Mouse (Mus musculus) v-Abl transformed pro-B cells (cell line): ENCODE results near the gene Osgepl1.
"Not testable (repeated sequence)": the region's sequence is repeated elsewhere in the genome, so short reads cannot be mapped to it uniquely, and the experiment has no call there.

ENCODE experiments used
- in situ Hi-C, 2 experiments: fragments of 400-800 bp; cut with MboI; formaldehyde crosslinking; loops; one replicate each; pipeline ENCODE4 v1.15.1; 2025; ENCODE audit not compliant: unreplicated experiment in 2 of 2

Gene Osgepl1

GRCm38 (mm10) chr1:53312989-53313967, at the start of gene Osgepl1:
TSS of gene Osgepl1 (plus strand) at chr1:53313624.
- in situ Hi-C loops: no loop called here

DNA sequence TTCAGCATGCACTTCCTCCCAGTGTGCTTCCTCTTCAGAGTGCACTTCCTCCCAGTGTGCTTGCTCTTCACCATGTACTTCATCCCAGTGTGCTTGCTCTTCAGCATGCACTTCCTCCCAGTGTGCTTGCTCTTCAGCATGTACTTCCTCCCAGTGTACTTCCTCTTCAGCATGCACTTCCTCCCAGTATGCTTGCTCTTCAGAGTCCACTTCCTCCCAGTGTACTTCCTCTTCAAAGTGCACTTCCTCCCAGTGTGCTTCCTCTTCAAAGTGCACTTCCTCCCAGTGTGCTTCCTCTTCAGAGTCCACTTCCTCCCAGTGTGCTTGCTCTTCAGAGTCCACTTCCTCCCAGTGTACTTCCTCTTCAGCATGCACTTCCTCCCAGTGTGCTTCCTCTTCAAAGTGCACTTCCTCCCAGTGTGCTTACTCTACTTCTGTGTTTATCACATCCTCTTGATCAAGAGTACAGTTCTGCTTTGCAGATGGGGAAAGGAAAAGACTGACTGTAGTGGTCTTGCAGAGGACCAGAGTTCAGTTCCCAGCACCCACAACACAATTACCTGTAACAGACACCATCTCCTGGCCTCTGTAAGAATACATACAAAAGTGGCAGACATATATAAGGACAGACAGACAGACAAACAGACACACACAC, 48.3 kb upstream of the Osgepl1 start:
- in situ Hi-C loops: loop anchor here in 1 of 2 experiments (25.0 kb wide), 1 partner anchor 203 kb away; the partner anchor contains the start of gene Mstn

DNA sequence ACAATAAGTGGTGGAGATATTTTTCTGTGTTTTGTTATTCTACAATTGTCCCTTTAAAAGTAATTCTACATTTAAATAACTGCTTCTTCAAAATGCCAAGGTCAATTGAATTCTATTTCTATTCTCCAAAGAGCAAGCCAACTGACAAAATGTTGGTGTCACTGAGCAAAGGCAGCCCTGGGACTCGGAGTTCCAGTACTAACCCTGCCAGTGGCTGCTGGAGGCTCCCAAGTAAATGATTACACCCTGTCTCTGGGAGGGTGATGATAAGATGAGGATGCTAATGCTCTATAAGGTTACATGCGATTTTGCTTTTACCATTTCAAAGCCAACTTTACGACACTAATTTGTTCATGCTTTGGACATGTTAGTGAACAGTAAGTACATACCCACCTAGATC, 43.5 kb upstream of the Osgepl1 start:
- in situ Hi-C loops: loop anchor here (5.0 to 25.0 kb wide), 2 partner anchors 208 to 218 kb away; partner anchors contain the start of gene Mstn (in 1 of the 2)

DNA sequence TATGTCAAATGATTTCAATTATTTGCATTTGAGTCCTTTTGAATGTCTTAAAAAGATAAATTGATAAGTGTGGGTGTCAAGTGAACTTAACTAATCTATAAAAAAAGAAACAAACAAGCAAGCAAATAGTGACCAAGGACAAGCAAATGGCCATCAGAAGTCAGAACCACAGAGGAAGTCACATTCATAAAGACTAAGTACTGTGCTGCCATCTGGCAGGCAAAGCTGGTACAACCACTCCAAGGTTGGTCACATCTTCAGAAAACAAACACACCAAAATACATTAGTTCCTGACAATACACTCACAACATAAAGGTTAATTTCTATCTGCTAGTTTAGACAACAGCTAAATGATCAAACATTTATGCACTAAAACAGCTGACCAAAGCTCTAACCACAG, 40.8 kb upstream of the Osgepl1 start:
- in situ Hi-C loops: loop anchor here (5.0 to 25.0 kb wide), 2 partner anchors 210 to 220 kb away; partner anchors contain the start of gene Mstn (in 1 of the 2)

- in situ Hi-C loops: loop anchor here (10.0 to 25.0 kb wide), 4 partner anchors 614 to 1176 kb away; partner anchors contain the start of gene Stat1 (in 1 of the 2)
Measured at GRCm38 (mm10) chr1:53291197-53291596, 22.2 kb upstream of the Osgepl1 start.

DNA sequence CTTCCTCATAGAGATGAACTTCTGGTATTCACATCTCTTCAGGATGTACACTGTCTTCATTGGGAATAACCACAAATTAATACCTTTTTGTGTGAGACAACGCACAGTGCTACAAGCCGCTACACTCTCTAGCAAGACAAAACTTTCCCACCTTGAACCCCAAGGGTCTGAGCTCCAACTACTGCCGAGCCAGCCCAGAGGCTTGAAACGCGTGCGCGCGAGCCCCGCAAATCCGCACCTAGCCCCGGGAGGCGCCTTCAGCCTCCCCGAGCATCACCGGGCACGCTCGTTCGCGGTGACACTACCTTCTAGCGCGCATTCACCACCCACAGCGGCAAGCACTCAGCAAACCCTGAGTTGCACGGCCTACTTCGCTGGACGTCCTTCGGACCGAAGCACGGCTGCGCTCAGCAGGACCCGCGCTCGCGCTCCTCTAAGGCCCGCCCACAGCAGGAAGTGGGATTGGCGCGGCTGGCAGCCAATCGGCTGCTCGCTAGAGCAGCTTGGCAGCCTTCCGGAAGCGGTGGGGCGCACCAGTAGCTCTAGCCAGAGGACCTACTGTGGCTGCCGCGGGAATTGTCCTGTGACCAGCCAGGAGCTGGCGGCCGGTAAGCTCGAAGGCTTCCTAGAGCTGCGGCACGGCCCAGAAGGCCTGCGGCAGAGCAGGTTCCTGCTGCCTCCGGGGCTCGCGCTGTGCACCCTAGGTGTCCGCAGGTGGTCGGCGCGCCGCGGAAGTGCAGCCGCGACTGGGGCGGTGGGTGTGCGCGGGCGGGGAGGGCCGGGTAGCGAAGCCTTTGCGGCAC, 16.6 kb upstream of the Osgepl1 start, which contains the start of the genes Pms1, Ormdl1 and Gm28778:
Gene Pms1, minus strand, starts transcription at position 438 of the 803 bp plus-strand sequence.
Gene Ormdl1, plus strand, starts transcription at position 515 of the 803 bp plus-strand sequence.
Gene Gm28778, plus strand, starts transcription at position 531 of the 803 bp plus-strand sequence.
- in situ Hi-C loops: loop anchor here (10.0 to 25.0 kb wide), 4 partner anchors 608 to 1182 kb away; partner anchors contain the start of gene Stat1 (in 1 of the 2)

GRCm38 (mm10) chr1:53300506-53300905, 12.9 kb upstream of the Osgepl1 start:
- in situ Hi-C loops: no loop called here

DNA sequence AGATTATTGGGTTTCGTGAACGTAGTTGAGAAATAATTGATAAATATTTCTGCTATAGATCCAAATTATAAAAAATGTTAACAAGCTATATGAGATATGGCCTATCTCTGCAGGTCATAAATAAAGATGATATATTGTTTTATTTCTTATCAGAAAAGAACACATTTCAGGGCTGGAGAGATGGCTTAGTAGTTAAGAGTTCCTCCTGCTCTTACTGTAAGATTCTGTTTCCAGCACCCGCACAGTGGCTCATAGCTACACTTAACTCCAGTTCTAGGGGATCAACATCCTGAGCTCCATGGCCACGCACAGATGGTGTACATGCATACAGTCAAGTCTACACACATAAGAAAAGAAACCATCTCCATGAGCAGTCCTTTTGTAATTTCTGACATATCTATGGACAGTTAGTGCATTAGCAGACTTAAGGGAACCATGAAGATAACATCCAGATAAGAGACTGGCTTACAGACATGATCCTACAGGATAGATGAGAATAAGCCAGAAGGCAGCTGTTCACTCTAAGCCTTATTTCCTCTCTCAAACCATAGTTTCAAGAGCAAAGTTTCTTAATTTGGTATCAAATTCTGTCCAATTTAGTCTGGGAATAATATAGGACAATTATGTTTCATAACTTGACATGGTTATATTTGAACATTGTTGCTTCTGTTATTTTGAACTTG, 8.4 kb downstream of the Osgepl1 start:
- in situ Hi-C loops: no loop called here

DNA sequence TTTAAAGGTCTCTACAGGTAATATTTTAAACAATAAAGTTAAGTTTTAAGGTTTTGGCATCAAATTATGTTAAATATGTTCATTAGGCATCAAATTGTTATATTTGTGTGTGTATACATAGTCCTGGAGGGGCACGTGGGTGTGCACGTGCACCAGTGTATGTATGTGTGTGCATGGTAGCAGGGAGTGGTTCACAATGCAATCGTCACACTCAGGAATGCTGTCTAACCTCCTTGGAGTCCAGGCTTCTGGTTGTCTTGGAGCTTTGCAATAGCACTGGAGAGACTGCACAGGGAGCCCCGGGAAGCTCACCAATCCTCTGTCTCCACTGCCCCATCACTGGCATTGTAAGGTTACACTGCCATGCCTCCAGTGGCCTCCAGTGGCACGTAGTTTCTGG, 9.8 kb downstream of the Osgepl1 start:
- in situ Hi-C loops: no loop called here

DNA sequence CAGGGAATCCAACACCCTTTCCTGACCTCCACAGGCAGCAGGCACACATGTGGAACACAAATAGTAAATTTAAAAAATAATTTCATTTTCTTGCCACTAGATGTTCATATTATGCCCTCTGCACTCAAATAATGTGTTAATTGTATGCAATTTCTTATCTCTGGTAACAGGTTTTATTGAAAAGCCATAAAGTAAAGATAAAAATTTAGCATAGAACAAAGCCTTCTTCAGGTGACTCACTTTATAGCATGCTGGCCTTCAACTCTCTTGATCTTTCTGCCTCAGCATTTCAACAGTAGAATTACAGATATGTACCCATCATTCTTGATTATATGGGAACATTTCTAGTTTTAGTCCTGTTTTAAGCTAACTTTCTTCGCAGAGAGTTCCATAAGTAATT, 10.9 kb downstream of the Osgepl1 start:
- in situ Hi-C loops: no loop called here

DNA sequence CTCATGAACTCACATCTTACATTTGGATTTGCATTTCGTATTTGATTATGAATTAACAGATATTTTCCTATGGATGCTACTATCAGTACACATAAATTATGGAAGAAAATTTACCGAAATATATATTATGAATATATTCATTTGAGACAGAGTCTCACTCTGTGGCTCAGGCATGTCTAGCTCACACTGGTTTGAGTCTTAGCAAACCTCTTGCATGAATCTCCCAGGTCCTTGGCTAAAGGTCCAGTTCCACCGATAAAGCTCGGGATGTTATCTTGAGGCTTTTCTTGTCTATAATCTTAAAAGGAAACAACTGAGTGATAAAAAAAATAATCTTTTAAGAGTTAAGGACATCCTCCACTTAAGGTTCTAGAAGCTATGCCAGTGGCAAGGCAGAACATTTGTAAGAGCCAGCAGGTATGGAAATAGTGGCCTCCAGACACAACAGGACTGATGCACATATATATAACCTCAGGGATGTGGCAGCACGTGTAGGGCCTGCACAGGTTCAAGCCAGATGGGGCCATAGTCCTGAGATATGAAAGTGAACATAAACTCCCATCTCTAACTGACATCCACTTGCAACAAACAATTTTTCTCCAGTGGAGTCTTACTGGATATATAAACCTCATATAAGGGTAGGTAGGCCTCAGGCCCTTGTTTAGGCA, 11.5 kb downstream of the Osgepl1 start:
- in situ Hi-C loops: no loop called here

DNA sequence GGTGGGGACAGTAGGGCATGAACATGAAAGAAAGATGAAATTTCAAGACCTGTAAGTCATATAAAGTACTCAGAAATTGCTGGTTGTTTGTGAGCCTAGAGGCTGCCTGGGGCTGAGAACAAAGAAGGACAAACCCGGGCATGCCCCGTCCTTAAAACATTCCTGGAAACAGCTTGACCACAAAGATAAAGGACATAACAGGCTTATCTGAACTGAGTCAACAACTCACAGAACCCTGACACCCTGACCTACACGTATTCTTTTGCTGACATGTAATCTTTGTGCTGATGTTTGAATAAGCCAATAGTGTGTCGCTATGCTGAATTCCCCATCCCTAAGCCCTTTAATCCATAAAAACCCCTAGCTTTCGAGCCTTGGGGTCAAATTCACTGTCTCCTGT, 20.1 kb downstream of the Osgepl1 start:
- in situ Hi-C loops: not testable (repeated sequence)

DNA sequence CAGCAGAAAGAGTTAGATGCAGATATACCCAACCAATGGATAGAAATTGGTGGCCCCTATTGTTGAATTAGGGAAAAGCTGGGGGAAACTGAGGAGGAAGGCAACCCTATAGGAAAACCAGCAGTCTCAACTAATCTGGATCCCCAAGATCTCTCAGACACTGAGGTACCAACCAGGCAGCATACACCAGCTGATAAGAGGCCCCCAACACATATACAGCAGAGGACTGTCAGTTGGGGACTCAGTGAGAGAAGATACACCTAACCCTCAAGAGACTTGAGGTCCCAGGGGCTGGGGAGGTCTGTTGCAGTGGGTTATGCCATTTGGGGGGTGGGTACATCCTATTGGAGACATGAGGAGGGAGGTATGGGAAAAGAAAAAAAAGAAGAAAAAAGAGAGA, 22.0 kb downstream of the Osgepl1 start:
- in situ Hi-C loops: no loop called here

DNA sequence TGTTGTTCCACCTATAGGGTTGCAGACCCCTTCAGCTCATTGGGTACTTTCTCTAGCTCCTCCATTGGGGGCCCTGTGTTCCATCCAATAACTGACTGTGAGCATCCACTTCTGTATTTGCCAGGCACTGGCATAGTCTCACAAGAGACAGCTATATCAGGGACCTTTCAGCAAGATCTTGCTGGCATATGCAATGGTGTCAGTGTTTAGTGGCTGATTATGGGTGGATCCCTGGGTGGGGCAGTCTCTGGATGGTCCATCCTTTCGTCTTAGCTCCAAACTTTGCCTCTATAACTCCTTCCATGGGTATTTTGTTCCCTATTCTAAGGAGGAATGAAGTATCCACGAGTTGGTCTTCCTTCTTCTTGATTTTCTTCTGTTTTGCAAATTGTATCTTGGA, 24.0 kb downstream of the Osgepl1 start:
- in situ Hi-C loops: not testable (repeated sequence)

- in situ Hi-C loops: no loop called here
Measured at GRCm38 (mm10) chr1:53341071-53341470, 27.6 kb downstream of the Osgepl1 start.

DNA sequence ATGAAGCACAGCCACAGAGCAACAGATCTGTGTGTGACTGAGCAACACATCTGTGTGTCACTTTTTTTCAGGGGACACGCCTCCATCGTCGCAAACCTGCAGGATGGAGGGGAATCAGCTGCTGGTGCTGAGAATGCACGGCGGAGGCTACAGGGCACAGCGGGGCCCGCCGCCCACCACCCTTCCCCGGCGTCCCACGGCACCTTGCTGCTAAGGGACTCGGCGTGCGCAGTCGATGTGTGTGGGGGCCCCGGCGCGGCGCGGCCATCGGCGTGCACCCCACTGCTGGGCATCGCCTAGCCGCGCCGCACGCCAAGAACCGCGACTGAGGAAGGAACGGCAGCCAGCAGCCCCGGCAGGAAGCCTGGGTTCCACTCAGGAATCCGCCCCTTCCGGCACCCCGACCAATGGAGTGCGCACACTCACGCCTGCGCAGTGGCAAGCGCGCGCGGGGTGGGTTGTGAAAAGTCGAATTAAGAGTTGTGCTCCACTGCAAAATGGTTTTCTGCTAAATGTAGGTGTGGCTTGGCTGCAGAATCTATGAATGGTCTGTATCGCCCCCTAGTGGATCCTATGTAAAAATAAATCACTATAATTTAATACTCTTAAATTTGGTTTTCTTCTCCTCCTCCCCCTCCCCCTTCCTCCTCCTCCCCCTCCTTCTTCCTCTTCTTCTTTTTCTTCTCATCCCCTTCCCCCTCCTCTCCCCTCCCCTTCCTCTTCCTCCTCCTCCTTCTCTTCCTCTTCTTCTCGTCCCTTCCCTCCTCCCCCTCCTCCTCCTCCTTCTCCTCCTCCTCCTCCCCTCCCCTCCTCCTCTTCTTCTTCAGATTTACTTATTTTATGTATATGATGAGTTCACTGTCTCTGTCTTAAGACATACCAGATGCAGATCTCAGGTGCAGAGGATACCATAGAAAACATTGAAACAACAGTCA, 39.2 kb downstream of the Osgepl1 start, which contains the start of the genes Asdurf, Gm28551 and Asnsd1:
Gene Asdurf, minus strand, starts transcription at position 293 of the 935 bp plus-strand sequence.
Gene Gm28551, minus strand, starts transcription at position 341 of the 935 bp plus-strand sequence.
Gene Asnsd1, minus strand, starts transcription at position 426 of the 935 bp plus-strand sequence.
- in situ Hi-C loops: loop anchor here (5.0 to 25.0 kb wide), 6 partner anchors 35 to 708 kb away; partner anchors contain the start of gene Dnah7a (in 1 of the 2)

GRCm38 (mm10) chr1:53358988-53359387, 45.6 kb downstream of the Osgepl1 start:
- in situ Hi-C loops: loop anchor here (10.0 to 25.0 kb wide), 3 partner anchors 346 to 714 kb away; partner anchors contain the start of gene Dnah7a (in 1 of the 2)
